Mouse (Mus musculus) embryonic facial prominence, embryonic 15.5 days (tissue): ENCODE data around the gene Ssbp3. TPM values are rescaled to one million over a fixed set of nuclear protein-coding genes. Genes with fewer than 3 reads are reported as not detected.

Experiments used
- ATAC-seq: fragments of 200-750 bp; cut with Nextera tagmentation; 2 replicates; pipeline ENCODE4 v1.8.0; 2017; ENCODE audit warnings: low read depth, moderate TSS enrichment; ENCODE audit not compliant: insufficient number of reproducible peaks, low FRiP score, low TSS enrichment
- H3K27ac ChIP-seq: fragments of 300-500 bp; sonication (generic); replicated peaks from 2 replicates; pipeline ENCODE4 v1.5.1; 2015; ENCODE audit warnings: mild to moderate bottlenecking, inconsistent platforms
- H3K27me3 ChIP-seq: fragments of 300-500 bp; sonication (generic); 2 replicates; pipeline ENCODE4 v1.6.1; 2015; ENCODE audit warnings: inconsistent platforms
- H3K36me3 ChIP-seq: fragments of 300-500 bp; sonication (generic); 2 replicates; pipeline ENCODE4 v1.6.1; 2015; ENCODE audit warnings: mild to moderate bottlenecking, inconsistent platforms
- H3K4me1 ChIP-seq: fragments of 300-500 bp; sonication (generic); 2 replicates; pipeline ENCODE4 v1.6.1; 2015; ENCODE audit warnings: inconsistent platforms
- H3K4me2 ChIP-seq: fragments of 300-500 bp; sonication (generic); replicated peaks from 2 replicates; pipeline ENCODE4 v1.6.1; 2015; ENCODE audit warnings: mild to moderate bottlenecking, inconsistent platforms
- H3K4me3 ChIP-seq: fragments of 300-500 bp; sonication (generic); replicated peaks from 2 replicates; pipeline ENCODE4 v1.5.1; 2015; ENCODE audit warnings: mild to moderate bottlenecking, inconsistent platforms
- H3K9ac ChIP-seq: fragments of 300-500 bp; sonication (generic); 2 replicates; pipeline ENCODE4 v1.6.1; 2015; ENCODE audit warnings: inconsistent platforms
- H3K9me3 ChIP-seq: fragments of 300-500 bp; sonication (generic); replicated peaks from 2 replicates; pipeline ENCODE4 v1.6.1; 2016; ENCODE audit warnings: inconsistent platforms
- WGBS: fragments of 180-500 bp; shearing (Covaris S2); methylation state at CpG from one replicate; pipeline ENCODE4 v1.1.7; 2015; 5-methylcytosine and 5-hydroxymethylcytosine counted together
- polyA plus RNA-seq: library from polyadenylated mRNA; unstranded; fragments of >200 nt; fragmentation: Nextera tagmentation; extraction: Ambion mirVana; gene quantifications from 2 replicates; pipeline ENCODE4 v1.2.1, GENCODE M21; 2015

The Ssbp3 gene
- polyA plus RNA-seq, 1 experiment from 2014 or later = 136 TPM

- Histone ChIP-seq H3K9me3 (no peaks in the 10 kb centered on the region), H3K27me3 (no peaks in the 10 kb centered on the region), H3K4me2 (no peak overlapping the region), H3K9ac (no peak overlapping the region), H3K36me3 (peaks cover 36% of the 10 kb centered on the region), H3K4me3 (no peak overlapping the region), H3K4me1 (peaks cover 80% of the 10 kb centered on the region), H3K27ac (no peak overlapping the region)
- ATAC-seq = no peak
- 56% methylated on average over 3 of the region's 3 CpGs for WGBS
Observed at GRCm38 (mm10) chr4:106936041-106936440, 25.5 kb downstream of the Ssbp3 start.

DNA sequence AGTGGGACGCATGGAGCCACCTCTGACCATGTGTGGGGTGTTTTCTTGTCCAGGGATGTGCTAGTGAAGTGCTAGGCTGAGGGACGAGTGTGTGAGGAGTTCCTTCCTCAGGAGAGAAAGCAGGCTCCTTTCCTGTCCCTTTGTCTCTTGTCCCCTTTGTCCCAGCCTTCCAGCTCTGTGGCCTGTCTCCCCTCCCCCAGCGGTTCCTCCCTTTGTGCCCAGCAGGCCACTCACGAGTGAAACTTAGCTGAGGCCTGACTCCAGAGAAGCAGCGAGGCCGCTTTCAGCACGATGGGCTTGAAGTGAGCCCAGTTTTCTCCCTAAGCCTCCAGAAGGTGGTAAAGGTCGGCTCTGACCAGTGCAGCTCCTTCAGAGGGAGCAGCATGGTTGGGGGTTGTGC lies 26.2 kb downstream of the Ssbp3 start:
- H3K9me3 ChIP-seq = no peaks in the 10 kb centered on the region
- peaks cover 87% of the 10 kb centered on the region for H3K4me1 ChIP-seq
- no peaks in the 10 kb centered on the region for H3K27me3 ChIP-seq
- H3K27ac ChIP-seq = no peak overlapping the region; the same call in 1 of the 2 replicates
- no peak for ATAC-seq
- H3K4me3 ChIP-seq = no peak overlapping the region
- 34% methylated on average over 8 of the region's 8 CpGs for WGBS
- H3K36me3 ChIP-seq = peaks cover 30% of the 10 kb centered on the region
- no peak overlapping the region for H3K4me2 ChIP-seq
- H3K9ac ChIP-seq = no peak overlapping the region

GRCm38 (mm10) chr4:106938506-106939222 lies 28.2 kb downstream of the Ssbp3 start:
- Histone ChIP-seq H3K27me3 (no peaks in the 10 kb centered on the region), H3K27ac (0 out of 2 replicates have a peak overlapping the region, but pooled peaks have one; percentile 34), H3K36me3 (peaks cover 15% of the 10 kb centered on the region), H3K4me3 (no peak overlapping the region), H3K4me2 (no peak overlapping the region), H3K9me3 (no peaks in the 10 kb centered on the region), H3K9ac (no peak overlapping the region), H3K4me1 (peaks cover 90% of the 10 kb centered on the region)
- no peak for ATAC-seq
- 47% methylated on average over 8 of the region's 8 CpGs for WGBS

DNA sequence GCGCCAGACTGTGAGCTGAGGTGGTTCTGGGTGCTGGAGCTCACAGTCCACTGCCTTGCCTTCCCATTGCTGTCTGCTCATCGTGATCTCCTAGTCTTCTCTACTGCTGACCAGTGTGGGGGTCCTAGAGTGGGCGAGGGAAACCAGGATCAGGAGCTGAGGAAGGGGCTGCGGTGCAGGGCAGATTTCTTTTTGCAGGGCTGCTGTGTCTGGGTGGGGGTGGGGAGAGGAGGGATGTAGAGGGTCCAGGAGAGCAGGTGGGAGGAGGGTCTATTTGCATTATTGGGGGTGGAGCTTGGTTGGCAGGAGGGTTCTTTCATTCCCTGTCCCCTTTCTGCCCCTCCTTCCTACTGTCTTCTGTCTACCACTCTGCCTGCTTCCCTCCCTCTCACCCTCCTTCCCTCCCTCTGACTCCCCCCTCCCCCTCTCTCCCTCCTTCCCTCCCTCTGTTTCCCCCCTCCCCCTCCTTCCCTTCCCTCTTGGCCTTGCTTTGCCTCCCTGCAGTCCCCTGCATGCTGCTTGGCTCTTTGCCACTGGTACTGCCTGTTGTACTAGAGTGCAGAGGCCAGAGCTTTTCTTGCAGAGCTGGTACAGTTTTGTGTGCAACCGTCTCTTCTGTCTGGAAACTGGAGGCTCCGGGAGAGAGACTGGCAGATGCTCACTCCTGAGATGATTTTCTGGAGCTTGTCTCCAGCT lies 28.9 kb downstream of the Ssbp3 start:
- Histone ChIP-seq H3K9me3 (no peaks in the 10 kb centered on the region), H3K4me2 (0 out of 2 replicates have a peak overlapping the region, but pooled peaks have one; percentile 8), H3K36me3 (peaks cover 8% of the 10 kb centered on the region), H3K4me3 (no peak overlapping the region), H3K9ac (no peak overlapping the region), H3K27me3 (no peaks in the 10 kb centered on the region), H3K27ac (peak overlapping the region; percentile 51; the same call in 1 of the 2 replicates), H3K4me1 (peaks cover 94% of the 10 kb centered on the region)
- WGBS = 15% methylated on average over 6 of the region's 6 CpGs
- 0 out of 2 replicates have a peak, but pooled peaks have one; percentile 18 for ATAC-seq

GRCm38 (mm10) chr4:106939919-106940227 lies 29.4 kb downstream of the Ssbp3 start:
- H3K4me1 ChIP-seq = peaks cover 92% of the 10 kb centered on the region
- peaks cover 7% of the 10 kb centered on the region for H3K36me3 ChIP-seq
- H3K4me2 ChIP-seq = 0 out of 2 replicates have a peak overlapping the region, but pooled peaks have one; percentile 8
- H3K9me3 ChIP-seq = no peaks in the 10 kb centered on the region
- ATAC-seq = no peak
- WGBS = 55% methylated on average over 4 of the region's 4 CpGs
- no peaks in the 10 kb centered on the region for H3K27me3 ChIP-seq
- H3K9ac ChIP-seq = no peak overlapping the region
- no peak overlapping the region for H3K4me3 ChIP-seq
- H3K27ac ChIP-seq = peak overlapping the region; percentile 51; the same call in 1 of the 2 replicates

DNA sequence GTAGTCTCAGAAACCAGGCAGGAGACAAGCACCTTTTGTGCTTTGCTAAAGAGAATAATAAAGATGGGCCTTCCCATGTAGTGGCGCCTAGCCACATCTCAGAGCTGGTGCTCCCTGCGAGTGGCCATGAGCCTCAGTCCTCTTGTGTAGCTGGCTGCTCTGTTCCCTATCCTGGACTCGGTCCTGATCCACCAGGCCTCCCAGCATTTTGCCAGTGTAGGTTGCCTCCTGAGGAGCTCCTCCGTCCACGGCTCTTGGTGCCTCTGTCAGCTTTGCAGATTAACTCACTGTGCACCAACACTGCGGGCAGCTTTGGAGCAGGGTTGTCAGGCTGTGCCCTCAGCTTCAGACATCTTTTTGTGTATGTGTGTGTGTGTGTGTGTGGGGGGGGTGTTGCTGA lies 30.4 kb downstream of the Ssbp3 start:
- ATAC-seq = no peak
- H3K9ac ChIP-seq = no peak overlapping the region
- H3K36me3 ChIP-seq = no peaks in the 10 kb centered on the region
- H3K4me2 ChIP-seq = no peak overlapping the region
- H3K27me3 ChIP-seq = no peaks in the 10 kb centered on the region
- WGBS = 59% methylated on average over 6 of the region's 6 CpGs
- no peaks in the 10 kb centered on the region for H3K9me3 ChIP-seq
- peaks cover 83% of the 10 kb centered on the region for H3K4me1 ChIP-seq
- no peak overlapping the region for H3K27ac ChIP-seq
- H3K4me3 ChIP-seq = no peak overlapping the region

GRCm38 (mm10) chr4:106941475-106941874 lies 31.0 kb downstream of the Ssbp3 start:
- Histone ChIP-seq H3K9ac (no peak overlapping the region), H3K4me1 (peaks cover 83% of the 10 kb centered on the region), H3K4me2 (no peak overlapping the region), H3K36me3 (no peaks in the 10 kb centered on the region), H3K4me3 (no peak overlapping the region), H3K27ac (no peak overlapping the region), H3K27me3 (no peaks in the 10 kb centered on the region), H3K9me3 (no peaks in the 10 kb centered on the region)
- no peak for ATAC-seq

DNA sequence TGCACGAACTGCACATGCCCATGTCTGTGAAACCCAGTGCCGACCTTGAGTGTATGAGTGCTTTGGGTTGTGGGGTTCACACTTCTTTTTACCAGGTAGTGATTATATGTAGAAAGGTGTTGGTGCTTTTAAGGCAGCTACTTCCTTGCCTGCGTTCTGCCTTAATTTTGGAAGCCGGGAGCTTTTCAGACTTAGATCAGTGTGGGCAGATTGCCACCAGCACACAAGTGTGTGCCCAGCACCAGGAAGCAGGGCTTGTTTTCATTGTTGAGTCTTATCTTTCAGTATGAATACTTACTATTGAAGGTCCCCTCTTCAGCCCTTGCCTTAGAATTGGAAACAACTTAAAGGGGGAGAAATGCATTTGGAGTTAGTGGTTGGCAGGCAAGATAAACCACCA lies 32.0 kb downstream of the Ssbp3 start:
- no peaks in the 10 kb centered on the region for H3K27me3 ChIP-seq
- no peak overlapping the region for H3K27ac ChIP-seq
- WGBS = 73% methylated on average over 4 of the region's 4 CpGs

GRCm38 (mm10) chr4:106943627-106944026 lies 33.1 kb downstream of the Ssbp3 start:
- 79% methylated on average over 2 of the region's 2 CpGs for WGBS
- Histone ChIP-seq H3K4me2 (no peak overlapping the region), H3K36me3 (no peaks in the 10 kb centered on the region)

More for the DNA sequence above, 32.0 kb downstream of the Ssbp3 start:
- no peaks in the 10 kb centered on the region for H3K36me3 ChIP-seq
- no peak overlapping the region for H3K4me3 ChIP-seq
- no peak overlapping the region for H3K4me2 ChIP-seq
- H3K9me3 ChIP-seq = no peaks in the 10 kb centered on the region
- no peak overlapping the region for H3K9ac ChIP-seq
- ATAC-seq = no peak
- H3K4me1 ChIP-seq = peaks cover 85% of the 10 kb centered on the region

DNA sequence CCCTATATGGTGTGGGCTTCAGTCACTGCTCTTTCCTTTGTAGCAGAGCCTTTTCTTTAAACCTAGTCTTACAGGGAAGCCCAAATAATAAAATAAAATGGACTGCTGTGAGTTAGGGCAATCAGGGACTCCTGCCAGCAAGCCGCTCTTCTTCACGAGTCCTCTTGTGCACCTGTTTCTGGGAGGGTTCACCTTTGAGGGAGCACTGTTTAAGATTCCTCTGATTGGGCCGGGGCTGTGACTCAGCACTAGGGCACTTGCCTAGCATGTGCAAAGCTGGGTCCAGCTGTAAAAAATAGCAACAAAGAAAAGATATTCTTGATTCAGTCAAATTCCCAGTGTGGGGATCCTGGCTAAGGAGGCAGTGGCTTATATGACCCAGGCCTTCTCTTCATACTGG lies 34.4 kb downstream of the Ssbp3 start:
- no peaks in the 10 kb centered on the region for H3K27me3 ChIP-seq
- no peak overlapping the region for H3K4me2 ChIP-seq
- no peak overlapping the region for H3K9ac ChIP-seq
- no peaks in the 10 kb centered on the region for H3K9me3 ChIP-seq
- no peak overlapping the region for H3K4me3 ChIP-seq
- 74% methylated on average over 3 of the region's 3 CpGs for WGBS
- H3K4me1 ChIP-seq = peaks cover 85% of the 10 kb centered on the region
- no peak overlapping the region for H3K27ac ChIP-seq
- ATAC-seq = no peak
- H3K36me3 ChIP-seq = no peaks in the 10 kb centered on the region

More at GRCm38 (mm10) chr4:106943627-106944026, 33.1 kb downstream of the Ssbp3 start:
- no peak overlapping the region for H3K9ac ChIP-seq
- H3K4me1 ChIP-seq = peaks cover 85% of the 10 kb centered on the region
- H3K27ac ChIP-seq = no peak overlapping the region
- no peaks in the 10 kb centered on the region for H3K27me3 ChIP-seq
- H3K4me3 ChIP-seq = no peak overlapping the region
- no peaks in the 10 kb centered on the region for H3K9me3 ChIP-seq
- no peak for ATAC-seq

DNA sequence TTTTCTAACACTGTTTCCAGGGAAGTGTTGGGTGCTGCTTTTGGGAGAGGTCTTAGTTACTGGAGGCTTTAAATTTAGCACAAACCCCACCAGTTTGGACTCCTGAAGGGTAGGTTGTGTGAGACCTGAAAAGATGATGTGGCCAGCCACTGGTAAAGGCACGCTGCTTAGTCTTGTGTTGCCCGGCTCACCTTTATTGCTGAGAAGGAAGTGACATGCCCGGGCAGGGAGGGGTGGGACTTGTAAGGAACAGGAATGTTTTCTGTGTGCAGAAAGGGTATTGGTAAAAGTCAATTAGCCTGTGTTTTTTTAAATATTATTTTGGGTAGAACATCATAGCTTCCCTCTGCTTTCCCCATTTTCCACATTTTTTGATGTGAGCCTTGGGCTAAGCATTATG lies 37.2 kb downstream of the Ssbp3 start:
- Histone ChIP-seq H3K36me3 (no peaks in the 10 kb centered on the region), H3K4me1 (peaks cover 76% of the 10 kb centered on the region), H3K27ac (0 out of 2 replicates have a peak overlapping the region, but pooled peaks have one; percentile 24), H3K4me3 (no peak overlapping the region), H3K4me2 (no peak overlapping the region), H3K27me3 (no peaks in the 10 kb centered on the region), H3K9me3 (no peaks in the 10 kb centered on the region), H3K9ac (no peak overlapping the region)
- WGBS = 64% methylated on average over 3 of the region's 3 CpGs
- ATAC-seq = no peak
